ENCODE assay signal across 13 mouse cellular contexts in genomic region chr2:127550446-127550845, GRCm38 (mm10). TPM values are rescaled to one million over a fixed set of nuclear protein-coding genes. Genes with fewer than 3 reads are reported as not detected.
"Had no signal": no experiment of that assay in that cellular context is flagged by ENCODE, and none has a peak within 500 bp of the region (broad histone marks: within the 10 kb centered on the region; RNA-seq: fewer than 3 reads in every experiment).

No protein-coding gene starts in this region.

- H3K27ac ChIP-seq: lung, embryonic 15.5 days; macrophage; midbrain, embryonic 13.5 days; midbrain, embryonic 15.5 days; neural tube, embryonic 12.5 days; stomach, embryonic 15.5 days; stomach, postnatal 0 days had no signal

- H3K4me1 ChIP-seq: lung, embryonic 15.5 days; megakaryocyte, embryonic 14.5 days; midbrain, embryonic 13.5 days; midbrain, embryonic 15.5 days; neural tube, embryonic 12.5 days; stomach, embryonic 15.5 days had no signal

- DNase-seq: liver, postnatal 0 days; lung, adult 2 months had no signal

- H3K27me3 ChIP-seq: lung, embryonic 15.5 days; midbrain, embryonic 15.5 days; neural tube, embryonic 12.5 days; stomach, embryonic 15.5 days had no signal

- H3K36me3 ChIP-seq: lung, embryonic 15.5 days; midbrain, embryonic 13.5 days; midbrain, embryonic 15.5 days; neural tube, embryonic 12.5 days; stomach, embryonic 15.5 days had no signal

- ATAC-seq: liver, postnatal 0 days; lung, postnatal 0 days; midbrain, embryonic 15.5 days had no signal

- H3K4me3 ChIP-seq: lung, embryonic 15.5 days; megakaryocyte, embryonic 14.5 days; midbrain, embryonic 13.5 days; midbrain, embryonic 15.5 days; neural tube, embryonic 12.5 days; stomach, embryonic 15.5 days had no signal

RNA-seq across cellular contexts. Expression of gene Prom2, which starts 9.2 kb away (rescaled TPM):
- polyA plus RNA-seq: liver, postnatal 0 days; macrophage; midbrain, embryonic 11.5 days; midbrain, embryonic 13.5 days; neural tube, embryonic 14.5 days had no signal

RNA-seq across cellular contexts. Expression of gene Kcnip3, which starts 28.6 kb away (rescaled TPM):
- polyA plus RNA-seq: macrophage had no signal
